Comparison of ENCODE assay signal across 21 mouse cellular contexts in genomic region chr11:104392153-104392552, GRCm38 (mm10).
DNase-seq lines count a peak whose midpoint lies in the region; ATAC-seq and TF ChIP-seq lines count a peak whose summit lies in the region.
"Had no signal": no experiment of that assay in that cellular context is flagged by ENCODE, and none has a peak within 500 bp of the region (broad histone marks: within the 10 kb centered on the region; RNA-seq: fewer than 3 reads in every experiment).

No protein-coding gene starts in this region.

- H3K27ac ChIP-seq in liver, embryonic 15.5 days (replicated peaks), result no peak overlapping the region
- H3K27ac ChIP-seq in liver, embryonic 11.5 days (ENCODE audit: low read depth, low read length), result no peak overlapping the region
- H3K27ac ChIP-seq in ES-Bruce4 (ENCODE audit: insufficient read depth, low read length), result no peak overlapping the region
- H3K27ac ChIP-seq in liver, postnatal 0 days (ENCODE audit: low read depth), result 0 out of 2 replicates have a peak overlapping the region, but pooled peaks have one; percentile 42
- H3K27ac ChIP-seq: embryonic facial prominence, embryonic 10.5 days; embryonic facial prominence, embryonic 12.5 days; forebrain, embryonic 13.5 days had no signal

- H3K4me2 ChIP-seq in liver, embryonic 15.5 days, result no peak overlapping the region
- no peak overlapping the region for H3K4me2 ChIP-seq in liver, embryonic 11.5 days
- peak overlapping the region; percentile 44 for H3K4me2 ChIP-seq in liver, postnatal 0 days (ENCODE audit: low read depth, low read length)
- H3K4me2 ChIP-seq: embryonic facial prominence, embryonic 12.5 days; forebrain, embryonic 13.5 days had no signal

- H3K9me3 ChIP-seq in liver, embryonic 15.5 days (replicated peaks), result no peaks in the 10 kb centered on the region
- no peaks in the 10 kb centered on the region for H3K9me3 ChIP-seq in liver, embryonic 11.5 days (ENCODE audit: control insufficient read depth, low read length)
- no peaks in the 10 kb centered on the region for H3K9me3 ChIP-seq in ES-Bruce4 (replicated peaks; ENCODE audit: control insufficient read depth, insufficient read depth, low read length, poor library complexity, severe bottlenecking)
- H3K9me3 ChIP-seq in liver, postnatal 0 days (ENCODE audit: low read length), result no peaks in the 10 kb centered on the region
- H3K9me3 ChIP-seq: embryonic facial prominence, embryonic 10.5 days; embryonic facial prominence, embryonic 12.5 days; forebrain, embryonic 13.5 days; G1E had no signal

- H3K27me3 ChIP-seq in liver, embryonic 15.5 days, result no peaks in the 10 kb centered on the region
- no peaks in the 10 kb centered on the region for H3K27me3 ChIP-seq in liver, embryonic 11.5 days (replicated peaks; ENCODE audit: control insufficient read depth, insufficient read depth, low read length)
- H3K27me3 ChIP-seq in ES-Bruce4 (ENCODE audit: control insufficient read depth, insufficient read depth, low read length, poor library complexity, severe bottlenecking), result no peaks in the 10 kb centered on the region
- no peaks in the 10 kb centered on the region for H3K27me3 ChIP-seq in liver, postnatal 0 days (ENCODE audit: insufficient read depth, low read length)
- H3K27me3 ChIP-seq: embryonic facial prominence, embryonic 12.5 days; forebrain, embryonic 13.5 days; Patski had no signal

- WGBS in liver, embryonic 15.5 days (ENCODE audit: insufficient replicate concordance), result 57% methylated on average over 1 of the region's 1 CpGs
- 75% methylated on average over 1 of the region's 1 CpGs for WGBS in liver, embryonic 11.5 days
- WGBS in liver, postnatal 0 days (ENCODE audit: insufficient replicate concordance), result 60% methylated on average over 1 of the region's 1 CpGs

- TF ChIP-seq CTCF in ES-Bruce4 (IDR thresholded peaks at IDR 0.05; ENCODE audit: low read depth, low read length), result no peak
- TF ChIP-seq CTCF in liver, postnatal 0 days (IDR thresholded peaks at IDR 0.05; ENCODE audit: low read depth), result no peak

- no peak for TF ChIP-seq EP300 in ES-Bruce4 (IDR thresholded peaks at IDR 0.05; ENCODE audit: insufficient read depth, low read depth, low read length)
- no peak for TF ChIP-seq EP300 in liver, postnatal 0 days (IDR thresholded peaks at IDR 0.05; ENCODE audit: low read depth)

- no peak for TF ChIP-seq POLR2A in ES-Bruce4 (IDR thresholded peaks at IDR 0.05; ENCODE audit: insufficient read depth, low read length)

- no peak overlapping the region for H3K4me3 ChIP-seq in liver, embryonic 15.5 days (replicated peaks)
- no peak overlapping the region for H3K4me3 ChIP-seq in liver, embryonic 11.5 days (ENCODE audit: low read depth, low read length)
- H3K4me3 ChIP-seq in ES-Bruce4 (ENCODE audit: low read depth, low read length), result no peak overlapping the region
- no peak overlapping the region for H3K4me3 ChIP-seq in liver, postnatal 0 days (ENCODE audit: low read depth, low read length)
- H3K4me3 ChIP-seq: embryonic facial prominence, embryonic 10.5 days; embryonic facial prominence, embryonic 12.5 days; forebrain, embryonic 13.5 days had no signal

- 0 out of 2 replicates have a peak, but pooled peaks cover 7% of the 10 kb centered on the region for H3K36me3 ChIP-seq in liver, embryonic 15.5 days (replicated peaks)
- H3K36me3 ChIP-seq in liver, embryonic 11.5 days (ENCODE audit: control insufficient read depth, insufficient read depth, low read length), result no peaks in the 10 kb centered on the region
- H3K36me3 ChIP-seq in ES-Bruce4 (ENCODE audit: control insufficient read depth, insufficient read depth, low read length, poor library complexity, severe bottlenecking), result peaks cover 16% of the 10 kb centered on the region
- H3K36me3 ChIP-seq in liver, postnatal 0 days (replicated peaks; ENCODE audit: insufficient read depth, low read length), result no peaks in the 10 kb centered on the region; the same call in 1 of the 2 replicates
- H3K36me3 ChIP-seq: embryonic facial prominence, embryonic 12.5 days had no signal

- no peak for DNase-seq in liver, embryonic 11.5 days (ENCODE audit: low spot score)
- no peak for DNase-seq in liver, postnatal 0 days
- DNase-seq in thymus, postnatal 0 days (ENCODE audit: low spot score), result no peak
- no peak for DNase-seq in thymus, postnatal 14 days
- DNase-seq: adrenal gland, adult 8-10 months; adrenal gland, postnatal 14 days; adrenal gland, postnatal 36 days; cerebellum, adult 11-12 months; cerebellum, adult 2 months; cerebellum, adult 9-10 months; cerebellum, postnatal 10 days; cerebellum, postnatal 25 days had no signal

- peaks cover 8% of the 10 kb centered on the region for H3K4me1 ChIP-seq in liver, embryonic 15.5 days (replicated peaks)
- H3K4me1 ChIP-seq in liver, embryonic 11.5 days (replicated peaks; ENCODE audit: control insufficient read depth, insufficient read depth, low read length), result no peaks in the 10 kb centered on the region
- no peaks in the 10 kb centered on the region for H3K4me1 ChIP-seq in ES-Bruce4 (ENCODE audit: control insufficient read depth, insufficient read depth, low read length)
- H3K4me1 ChIP-seq in liver, postnatal 0 days (ENCODE audit: insufficient read depth), result peaks cover 14% of the 10 kb centered on the region
- H3K4me1 ChIP-seq: embryonic facial prominence, embryonic 10.5 days; embryonic facial prominence, embryonic 12.5 days; forebrain, embryonic 13.5 days had no signal

- ATAC-seq in liver, embryonic 15.5 days (ENCODE audit: insufficient read depth), result 0 out of 2 replicates have a peak, but pooled peaks have one; percentile 15
- no peak for ATAC-seq in liver, embryonic 11.5 days (replicated peaks; ENCODE audit: low FRiP score)
- ATAC-seq in liver, postnatal 0 days, result peak; percentile 63
- ATAC-seq: activated CD4-positive, CD25-positive, alpha-beta regulatory T cell, adult 4 months; forebrain, embryonic 13.5 days; forebrain, embryonic 16.5 days; Patski had no signal

- no peak overlapping the region for H3K9ac ChIP-seq in liver, embryonic 15.5 days
- H3K9ac ChIP-seq in liver, embryonic 11.5 days (ENCODE audit: low read depth, low read length), result no peak overlapping the region
- H3K9ac ChIP-seq in ES-Bruce4 (ENCODE audit: low read depth, poor library complexity, severe bottlenecking), result peak overlapping the region; percentile 40; the same call in 1 of the 2 replicates
- H3K9ac ChIP-seq in liver, postnatal 0 days (replicated peaks), result no peak overlapping the region
- H3K9ac ChIP-seq: embryonic facial prominence, embryonic 12.5 days; forebrain, embryonic 13.5 days had no signal
